Mouse (Mus musculus): Measurements from ENCODE around the gene Gm42674. TPM values are rescaled to one million over a fixed set of nuclear protein-coding genes. Genes with fewer than 3 reads are reported as not detected.

The Gm42674 gene
- polyA plus RNA-seq, 1 experiment = not detected

DNA sequence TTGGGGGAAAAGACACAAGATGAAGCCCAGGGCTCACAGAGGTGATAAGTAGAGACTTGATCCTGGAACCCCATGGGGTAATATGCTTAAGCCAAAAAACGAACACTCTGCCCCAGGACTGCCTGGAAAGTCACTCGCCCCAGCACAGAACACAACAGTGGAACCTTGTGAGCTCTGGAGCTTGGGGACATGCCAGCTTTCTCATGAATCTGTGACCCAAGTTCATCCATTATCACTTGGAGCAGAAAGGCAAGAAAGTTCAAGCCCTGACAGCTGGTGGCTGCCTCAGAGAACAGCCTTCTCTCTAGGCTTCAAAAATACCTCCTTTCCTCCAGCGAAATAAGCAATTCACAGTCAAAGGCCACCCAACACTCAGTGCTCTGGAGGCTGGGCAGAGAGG is 2.3 kb upstream of the Gm42674 start:
- TF ChIP-seq POLR2A (IDR thresholded peaks at IDR 0.05; ENCODE audit: borderline replicate concordance, extremely low read depth, insufficient read depth, insufficient read length, poor library complexity, severe bottlenecking) = no peak
- no peak for DNase-seq (ENCODE audit: low read depth)

DNA sequence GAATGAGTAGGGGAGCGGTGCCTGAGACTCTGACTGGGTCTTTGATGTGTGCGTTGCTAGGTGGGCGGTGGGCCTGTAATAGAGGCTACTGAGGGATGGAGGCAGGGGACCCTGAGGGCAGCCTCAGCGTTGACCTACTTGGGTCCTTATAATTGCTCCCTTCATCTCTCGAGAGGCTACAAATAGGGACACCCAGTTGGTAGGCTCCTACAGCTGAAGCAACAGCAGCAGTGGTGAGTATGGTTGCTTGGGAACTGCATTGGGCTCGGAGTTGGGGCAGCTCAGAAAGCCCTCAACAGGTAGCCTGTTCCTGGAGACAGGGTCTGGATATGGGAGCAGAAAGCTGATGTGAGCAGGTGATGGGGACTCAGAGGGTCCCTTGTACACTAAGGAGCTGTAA is 1.7 kb upstream of the Gm42674 start:
- DNase-seq (ENCODE audit: low read depth) = no peak

DNA sequence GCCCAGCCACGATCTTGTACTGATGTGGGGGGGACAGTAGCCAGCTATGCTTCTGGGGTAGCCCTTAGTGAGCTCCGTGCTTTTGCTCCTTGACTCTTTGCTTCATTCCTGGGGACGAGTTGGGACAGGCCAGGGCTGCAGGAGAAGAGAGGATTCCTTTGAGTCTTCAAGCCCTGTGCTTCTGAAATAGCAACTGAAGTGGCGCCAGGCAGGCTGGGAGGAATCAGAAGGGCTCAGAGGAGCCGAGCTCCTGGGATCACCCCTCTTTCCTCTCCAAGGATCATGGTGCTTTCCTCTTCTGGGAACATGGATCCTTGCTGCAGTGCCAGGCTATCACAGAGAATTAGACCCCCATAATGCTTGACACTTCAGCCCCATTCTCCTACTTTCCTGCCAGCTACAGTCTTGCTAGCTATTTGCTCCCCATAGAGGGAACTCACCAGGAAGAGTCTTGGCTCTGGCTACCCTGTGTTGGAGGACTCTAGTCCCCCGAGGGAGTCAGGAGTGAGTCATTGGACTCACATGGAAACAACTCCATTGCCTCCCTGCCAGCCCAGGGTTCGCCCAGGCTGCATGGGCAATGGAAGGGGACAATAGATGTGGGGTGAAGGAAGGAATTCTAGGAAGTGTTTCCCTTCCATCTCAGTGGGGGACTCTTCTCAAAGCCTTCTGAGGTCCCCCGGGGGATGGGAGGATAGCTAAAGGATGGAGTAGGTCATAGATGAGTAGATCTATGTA is 1.1 kb upstream of the Gm42674 start:
- DNase-seq (ENCODE audit: low read depth) = no peak
- no peak for TF ChIP-seq CTCF (IDR thresholded peaks at IDR 0.05; ENCODE audit: borderline replicate concordance, extremely low read depth, insufficient read depth, insufficient read length)
- TF ChIP-seq POLR2A (IDR thresholded peaks at IDR 0.05; ENCODE audit: borderline replicate concordance, extremely low read depth, insufficient read depth, insufficient read length, poor library complexity, severe bottlenecking) = no peak

More for the DNA sequence above, 1.7 kb upstream of the Gm42674 start:
- TF ChIP-seq POLR2A (IDR thresholded peaks at IDR 0.05; ENCODE audit: borderline replicate concordance, extremely low read depth, insufficient read depth, insufficient read length, poor library complexity, severe bottlenecking) = no peak
- no peak for TF ChIP-seq CTCF (IDR thresholded peaks at IDR 0.05; ENCODE audit: borderline replicate concordance, extremely low read depth, insufficient read depth, insufficient read length)

DNA sequence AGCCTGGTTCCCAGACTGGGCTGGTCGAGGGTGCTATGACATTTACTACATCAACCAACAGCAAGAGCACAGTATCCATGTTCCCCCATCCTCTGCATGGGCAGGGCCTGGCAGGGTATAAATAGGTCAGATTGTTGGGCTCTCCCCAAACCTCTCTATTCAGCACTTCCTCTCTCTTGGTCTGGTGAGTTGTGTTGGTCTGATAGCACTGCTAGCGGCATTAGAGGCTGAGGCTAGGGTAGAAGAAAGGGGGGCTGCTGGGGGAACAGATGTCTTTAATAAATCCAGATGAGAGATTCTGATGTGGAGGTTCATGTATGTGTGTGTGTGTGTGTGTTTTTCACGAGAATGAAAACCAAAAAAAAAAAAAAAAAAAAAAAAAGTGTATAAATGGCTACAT is 1.9 kb downstream of the Gm42674 start, which contains the start of gene S100a4:
Gene S100a4 (plus strand): TSS at position 149 of the 400 bp plus-strand sequence.
- DNase-seq (ENCODE audit: low read depth) = peak; percentile 12
- TF ChIP-seq POLR2A (IDR thresholded peaks at IDR 0.05; ENCODE audit: borderline replicate concordance, extremely low read depth, insufficient read depth, insufficient read length, poor library complexity, severe bottlenecking) (no peak), CTCF (IDR thresholded peaks at IDR 0.05; ENCODE audit: borderline replicate concordance, extremely low read depth, insufficient read depth, insufficient read length) (no peak)

DNA sequence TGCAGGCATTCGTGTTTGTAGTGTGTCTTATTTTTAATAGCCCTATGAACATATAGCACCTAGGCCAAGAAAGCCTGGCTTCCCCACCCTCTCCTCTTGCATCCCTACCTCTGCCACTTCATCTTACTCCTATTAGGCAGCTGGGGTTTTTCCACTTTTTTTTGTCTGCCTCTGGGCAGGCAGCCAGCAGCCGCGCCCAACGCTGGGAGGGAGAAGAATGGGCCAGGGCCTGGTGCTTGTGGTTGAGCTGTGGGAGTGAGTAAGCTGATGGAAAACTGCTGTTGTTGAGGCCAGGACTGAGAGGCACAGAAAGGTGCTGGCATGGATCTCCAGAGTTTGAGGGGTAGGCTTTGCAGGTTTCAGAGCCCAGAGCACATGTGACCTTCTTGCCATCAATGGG is 2.7 kb downstream of the Gm42674 start:
- TF ChIP-seq CTCF (IDR thresholded peaks at IDR 0.05; ENCODE audit: borderline replicate concordance, extremely low read depth, insufficient read depth, insufficient read length) (no peak), POLR2A (IDR thresholded peaks at IDR 0.05; ENCODE audit: borderline replicate concordance, extremely low read depth, insufficient read depth, insufficient read length, poor library complexity, severe bottlenecking) (no peak)
- peak; percentile 92 for DNase-seq (ENCODE audit: low read depth)

DNA sequence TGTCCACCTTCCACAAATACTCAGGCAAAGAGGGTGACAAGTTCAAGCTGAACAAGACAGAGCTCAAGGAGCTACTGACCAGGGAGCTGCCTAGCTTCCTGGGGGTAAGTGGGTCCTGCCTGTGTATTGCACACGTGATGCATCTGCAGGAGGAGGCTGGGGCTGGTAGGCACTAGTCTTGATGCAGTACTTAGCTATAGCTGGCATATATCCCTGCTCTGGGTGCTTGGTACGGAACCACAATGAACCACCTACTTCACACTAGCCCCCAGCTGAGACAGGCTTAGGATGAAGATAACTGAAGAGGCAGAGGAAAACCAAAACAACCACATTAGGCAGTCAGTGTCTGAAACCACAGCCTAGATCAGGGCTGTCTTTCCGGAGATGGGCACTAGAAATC is 3.3 kb downstream of the Gm42674 start:
- TF ChIP-seq POLR2A (IDR thresholded peaks at IDR 0.05; ENCODE audit: borderline replicate concordance, extremely low read depth, insufficient read depth, insufficient read length, poor library complexity, severe bottlenecking) (no peak), CTCF (IDR thresholded peaks at IDR 0.05; ENCODE audit: borderline replicate concordance, extremely low read depth, insufficient read depth, insufficient read length) (no peak)
- DNase-seq (ENCODE audit: low read depth) = no peak

DNA sequence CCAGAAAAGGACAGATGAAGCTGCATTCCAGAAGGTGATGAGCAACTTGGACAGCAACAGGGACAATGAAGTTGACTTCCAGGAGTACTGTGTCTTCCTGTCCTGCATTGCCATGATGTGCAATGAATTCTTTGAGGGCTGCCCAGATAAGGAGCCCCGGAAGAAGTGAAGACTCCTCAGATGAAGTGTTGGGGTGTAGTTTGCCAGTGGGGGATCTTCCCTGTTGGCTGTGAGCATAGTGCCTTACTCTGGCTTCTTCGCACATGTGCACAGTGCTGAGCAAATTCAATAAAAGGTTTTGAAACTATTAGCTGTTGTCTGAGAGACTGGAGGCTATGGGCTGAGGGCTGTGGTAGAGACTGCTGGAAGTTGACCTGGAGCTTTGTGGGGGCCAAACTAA is 4.0 kb downstream of the Gm42674 start:
- TF ChIP-seq POLR2A (IDR thresholded peaks at IDR 0.05; ENCODE audit: borderline replicate concordance, extremely low read depth, insufficient read depth, insufficient read length, poor library complexity, severe bottlenecking) = no peak
- no peak for TF ChIP-seq CTCF (IDR thresholded peaks at IDR 0.05; ENCODE audit: borderline replicate concordance, extremely low read depth, insufficient read depth, insufficient read length)

DNA sequence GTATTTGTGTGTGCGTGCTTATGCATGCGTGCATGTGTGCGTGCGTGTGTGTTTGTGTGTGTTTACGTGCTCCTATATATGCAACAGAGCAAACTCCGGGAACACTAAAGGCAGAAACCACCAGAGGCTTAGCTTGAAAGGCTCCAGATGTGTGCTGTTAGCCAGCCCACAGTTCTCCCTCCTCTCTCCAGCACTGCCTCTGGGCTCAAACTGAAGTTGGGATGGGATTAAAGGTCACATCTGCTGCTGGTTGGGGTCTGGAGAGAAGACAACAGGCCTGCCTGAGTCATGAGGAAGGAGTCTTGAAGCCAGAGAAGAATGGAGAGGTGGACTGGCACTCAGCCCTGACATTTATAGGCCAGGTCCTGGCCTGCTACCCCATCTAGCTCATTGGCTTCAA is 4.5 kb downstream of the Gm42674 start:
- TF ChIP-seq CTCF (IDR thresholded peaks at IDR 0.05; ENCODE audit: borderline replicate concordance, extremely low read depth, insufficient read depth, insufficient read length) (no peak), POLR2A (IDR thresholded peaks at IDR 0.05; ENCODE audit: borderline replicate concordance, extremely low read depth, insufficient read depth, insufficient read length, poor library complexity, severe bottlenecking) (no peak)
- peak; percentile 8 for DNase-seq (ENCODE audit: low read depth)

More for the DNA sequence above, 4.0 kb downstream of the Gm42674 start:
- no peak for DNase-seq (ENCODE audit: low read depth)

DNA sequence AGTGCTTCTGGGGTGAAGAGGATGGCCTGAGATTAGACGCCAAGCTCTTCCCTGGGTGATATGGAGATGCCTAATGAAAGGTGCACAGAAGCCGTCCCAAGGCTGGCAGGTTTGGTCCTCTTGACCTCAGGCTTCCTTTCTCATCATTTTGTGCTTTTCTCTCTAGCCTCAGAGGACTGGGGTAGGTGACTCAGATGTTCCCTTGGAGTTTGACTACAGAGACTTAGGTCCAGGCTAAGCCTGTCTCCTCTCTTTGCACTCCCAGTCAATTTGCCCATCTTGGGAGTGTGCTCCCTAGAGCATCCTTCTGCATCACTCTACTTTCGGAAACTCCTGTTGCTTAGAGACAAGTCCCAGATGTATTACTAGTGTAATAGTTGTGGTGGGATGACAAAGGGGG is 5.7 kb downstream of the Gm42674 start:
- DNase-seq (ENCODE audit: low read depth) = no peak

DNA sequence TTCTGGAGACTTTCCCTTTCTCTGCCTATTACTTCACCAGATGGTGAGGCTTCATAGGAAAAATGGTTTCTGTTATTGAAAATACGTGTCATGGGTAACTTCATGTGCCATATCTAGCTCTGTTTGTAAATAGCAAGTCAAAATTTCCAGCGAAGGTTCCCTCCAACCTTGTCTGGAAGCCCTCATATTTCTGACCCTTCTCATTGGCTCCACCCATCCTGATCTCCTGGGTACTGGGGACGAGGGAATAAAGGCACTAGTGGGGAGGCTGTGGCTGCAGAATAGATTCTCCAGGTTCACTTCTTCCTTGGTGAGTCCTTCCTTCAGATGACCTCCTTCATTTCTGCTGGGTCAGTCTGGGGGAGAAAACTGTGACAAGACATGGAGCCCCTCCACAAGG is 6.5 kb downstream of the Gm42674 start, which contains the start of gene S100a5:
Gene S100a5 (plus strand): TSS at position 301 of the 400 bp plus-strand sequence.
- DNase-seq (ENCODE audit: low read depth) = no peak
- TF ChIP-seq POLR2A (IDR thresholded peaks at IDR 0.05; ENCODE audit: borderline replicate concordance, extremely low read depth, insufficient read depth, insufficient read length, poor library complexity, severe bottlenecking) (no peak), CTCF (IDR thresholded peaks at IDR 0.05; ENCODE audit: borderline replicate concordance, extremely low read depth, insufficient read depth, insufficient read length) (no peak)

More for the DNA sequence above, 5.7 kb downstream of the Gm42674 start:
- TF ChIP-seq CTCF (IDR thresholded peaks at IDR 0.05; ENCODE audit: borderline replicate concordance, extremely low read depth, insufficient read depth, insufficient read length) = no peak
- TF ChIP-seq POLR2A (IDR thresholded peaks at IDR 0.05; ENCODE audit: borderline replicate concordance, extremely low read depth, insufficient read depth, insufficient read length, poor library complexity, severe bottlenecking) = no peak

DNA sequence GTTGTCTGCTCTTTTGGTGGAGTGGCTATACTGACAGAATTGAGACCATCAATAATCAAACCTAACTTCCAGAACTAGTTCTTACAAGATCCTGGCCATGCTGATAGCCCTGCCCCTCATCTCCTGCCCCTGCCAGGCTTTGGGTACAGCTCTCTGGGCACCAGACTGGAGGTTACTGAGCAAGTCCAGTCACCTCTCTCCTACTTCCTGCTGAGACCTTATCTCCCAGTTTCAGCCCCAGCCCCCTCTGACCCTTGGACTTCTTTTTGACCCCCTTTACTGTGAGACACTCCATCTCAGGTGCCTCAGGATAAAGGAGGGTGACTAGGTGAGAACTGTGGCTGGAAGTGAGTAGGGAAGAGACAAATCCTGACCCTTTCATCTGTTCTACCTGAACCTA is 7.4 kb downstream of the Gm42674 start:
- no peak for DNase-seq (ENCODE audit: low read depth)
- TF ChIP-seq POLR2A (IDR thresholded peaks at IDR 0.05; ENCODE audit: borderline replicate concordance, extremely low read depth, insufficient read depth, insufficient read length, poor library complexity, severe bottlenecking) (no peak), CTCF (IDR thresholded peaks at IDR 0.05; ENCODE audit: borderline replicate concordance, extremely low read depth, insufficient read depth, insufficient read length) (no peak)

DNA sequence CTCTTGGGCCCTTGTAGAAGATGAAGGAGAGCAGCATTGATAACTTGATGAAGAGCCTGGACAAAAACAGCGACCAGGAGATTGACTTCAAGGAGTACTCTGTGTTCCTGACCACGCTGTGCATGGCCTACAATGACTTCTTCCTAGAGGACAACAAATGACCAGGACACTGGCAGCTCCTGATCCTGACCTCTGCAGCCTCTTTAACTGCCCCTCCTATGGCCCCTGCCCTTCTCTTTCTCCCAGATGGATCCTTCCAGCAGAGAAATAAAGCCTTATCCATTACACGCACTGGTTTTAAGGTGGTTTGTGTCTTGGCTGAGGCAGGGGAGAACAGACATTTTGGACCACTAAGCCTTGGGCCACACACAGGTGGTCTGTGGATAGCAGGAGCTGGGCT is 9.8 kb downstream of the Gm42674 start:
- DNase-seq (ENCODE audit: low read depth) = no peak
- TF ChIP-seq POLR2A (IDR thresholded peaks at IDR 0.05; ENCODE audit: borderline replicate concordance, extremely low read depth, insufficient read depth, insufficient read length, poor library complexity, severe bottlenecking) = no peak
- TF ChIP-seq CTCF (IDR thresholded peaks at IDR 0.05; ENCODE audit: borderline replicate concordance, extremely low read depth, insufficient read depth, insufficient read length) = no peak
